Mouse (Mus musculus) heart, embryonic 12.5 days (tissue): ENCODE data around the gene Btd. TPM values are rescaled to one million over a fixed set of nuclear protein-coding genes. Genes with fewer than 3 reads are reported as not detected.

Experiments used
- ATAC-seq: fragments of 200-750 bp; cut with Nextera tagmentation; 2 replicates; pipeline ENCODE4 v1.8.0; 2017; ENCODE audit warnings: moderate TSS enrichment, moderate library complexity; ENCODE audit not compliant: insufficient number of reproducible peaks, low FRiP score
- H3K27ac ChIP-seq: fragments of 300-500 bp; sonication (generic); 2 replicates; pipeline ENCODE4 v1.5.1; 2016; ENCODE audit warnings: mild to moderate bottlenecking, moderate library complexity; ENCODE audit not compliant: poor library complexity, severe bottlenecking
- H3K27me3 ChIP-seq: fragments of 300-500 bp; sonication (generic); replicated peaks from 2 replicates; pipeline ENCODE4 v1.6.1; 2016; ENCODE audit warnings: mild to moderate bottlenecking, moderate library complexity
- H3K36me3 ChIP-seq: fragments of 300-500 bp; sonication (generic); 2 replicates; pipeline ENCODE4 v1.6.1; 2016; ENCODE audit warnings: mild to moderate bottlenecking, moderate library complexity
- H3K4me1 ChIP-seq: fragments of 300-500 bp; sonication (generic); replicated peaks from 2 replicates; pipeline ENCODE4 v1.6.1; 2016; ENCODE audit warnings: mild to moderate bottlenecking
- H3K4me2 ChIP-seq: fragments of 300-500 bp; sonication (generic); 2 replicates; pipeline ENCODE4 v1.6.1; 2016; ENCODE audit warnings: mild to moderate bottlenecking, moderate library complexity
- H3K4me3 ChIP-seq: fragments of 300-500 bp; sonication (generic); 2 replicates; pipeline ENCODE4 v1.5.1; 2016; ENCODE audit warnings: mild to moderate bottlenecking
- H3K9ac ChIP-seq: fragments of 300-500 bp; sonication (generic); 2 replicates; pipeline ENCODE4 v1.6.1; 2016; ENCODE audit warnings: mild to moderate bottlenecking, moderate library complexity
- H3K9me3 ChIP-seq: fragments of 300-500 bp; sonication (generic); replicated peaks from 2 replicates; pipeline ENCODE4 v1.6.1; 2016; ENCODE audit warnings: mild to moderate bottlenecking, moderate library complexity
- WGBS: fragments of 180-500 bp; shearing (Covaris S2); methylation state at CpG from one replicate; pipeline ENCODE4 v1.1.7; 2016; 5-methylcytosine and 5-hydroxymethylcytosine counted together
- polyA plus RNA-seq: library from polyadenylated mRNA; unstranded; fragments of >200 nt; fragmentation: Nextera tagmentation; extraction: Ambion mirVana; gene quantifications from 2 replicates; pipeline ENCODE4 v1.2.1, GENCODE M21; 2016

Btd gene
- polyA plus RNA-seq, 1 experiment from 2014 or later = 23.1 TPM

- 0 out of 2 replicates have a peak overlapping the region, but pooled peaks have one; percentile 11 for H3K4me2 ChIP-seq
- H3K4me3 ChIP-seq = no peak overlapping the region
- peak overlapping the region; percentile 97 for H3K27ac ChIP-seq
- ATAC-seq = 0 out of 2 replicates have a peak, but pooled peaks have one; percentile 15
- H3K9ac ChIP-seq = 0 out of 2 replicates have a peak overlapping the region, but pooled peaks have one; percentile 25
- peaks cover 66% of the 10 kb centered on the region for H3K4me1 ChIP-seq
- no peaks in the 10 kb centered on the region for H3K36me3 ChIP-seq
- H3K9me3 ChIP-seq = no peaks in the 10 kb centered on the region
- 28% methylated on average over 10 of the region's 10 CpGs for WGBS
- H3K27me3 ChIP-seq = no peaks in the 10 kb centered on the region
These were observed 18.8 kb downstream of the Btd start for GRCm38 (mm10) chr14:31659501-31660181.

GRCm38 (mm10) chr14:31660312-31661093, 19.7 kb downstream of the Btd start:
- WGBS = 70% methylated on average over 7 of the region's 7 CpGs
- H3K27ac ChIP-seq = peak overlapping the region; percentile 97
- H3K36me3 ChIP-seq = no peaks in the 10 kb centered on the region
- H3K4me3 ChIP-seq = no peak overlapping the region
- peaks cover 75% of the 10 kb centered on the region for H3K4me1 ChIP-seq
- no peaks in the 10 kb centered on the region for H3K27me3 ChIP-seq
- H3K9me3 ChIP-seq = no peaks in the 10 kb centered on the region
- no peak overlapping the region for H3K4me2 ChIP-seq
- ATAC-seq = no peak
- H3K9ac ChIP-seq = no peak overlapping the region

DNA sequence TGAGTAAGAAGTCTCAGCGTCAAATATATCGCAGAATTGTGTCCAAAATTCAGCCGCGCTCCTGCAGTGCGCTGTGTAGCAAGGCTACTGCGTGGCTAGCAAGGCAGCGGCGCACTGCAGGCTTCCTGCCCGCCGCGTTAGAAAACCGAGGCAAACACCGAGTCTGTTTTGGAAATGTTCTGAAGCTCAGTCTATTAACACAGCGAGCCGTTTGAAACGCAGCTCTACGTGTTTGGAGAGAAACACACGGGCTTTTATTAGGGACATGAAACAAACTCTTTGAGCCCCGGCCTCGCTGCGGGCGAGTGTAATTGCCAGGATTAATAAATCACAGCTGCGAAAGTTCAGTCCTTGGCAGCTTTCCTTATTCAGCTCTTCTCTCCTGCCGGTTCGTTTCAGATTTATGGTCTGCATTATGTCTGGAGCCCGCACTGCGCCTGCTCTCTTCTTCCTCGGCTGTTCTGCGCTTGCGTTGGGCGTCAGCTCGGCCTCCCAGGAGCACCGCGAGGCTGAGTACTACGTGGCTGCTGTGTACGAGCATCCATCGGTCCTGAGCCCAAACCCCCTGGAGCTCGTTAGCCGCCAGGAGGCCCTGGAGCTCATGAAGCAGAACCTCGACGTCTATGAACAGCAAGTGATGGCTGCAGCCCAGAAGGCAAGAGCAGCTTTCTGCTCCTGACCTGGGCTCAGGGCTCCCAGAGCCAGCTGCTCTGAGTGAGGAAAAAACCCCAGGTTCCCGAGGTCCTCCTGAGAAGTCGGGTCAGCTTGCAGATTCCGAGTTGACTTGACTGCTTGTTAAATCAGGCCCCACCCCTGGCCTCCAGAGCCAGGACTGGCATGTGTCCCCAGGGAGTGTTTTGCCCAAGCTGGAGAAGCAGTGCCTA, 21.1 kb downstream of the Btd start:
- peaks cover 75% of the 10 kb centered on the region for H3K4me1 ChIP-seq
- H3K27ac ChIP-seq = peak overlapping the region; percentile 97
- peak overlapping the region; percentile 35 for H3K4me3 ChIP-seq
- H3K4me2 ChIP-seq = peak overlapping the region; percentile 65
- H3K36me3 ChIP-seq = peaks cover 5% of the 10 kb centered on the region
- ATAC-seq = peak; percentile 64
- no peaks in the 10 kb centered on the region for H3K27me3 ChIP-seq
- H3K9me3 ChIP-seq = no peaks in the 10 kb centered on the region
- WGBS = 8% methylated on average over 44 of the region's 44 CpGs
- peak overlapping the region; percentile 67 for H3K9ac ChIP-seq

- Histone ChIP-seq H3K4me1 (peaks cover 70% of the 10 kb centered on the region), H3K27ac (peak overlapping the region; percentile 97), H3K27me3 (no peaks in the 10 kb centered on the region), H3K4me3 (no peak overlapping the region), H3K9me3 (no peaks in the 10 kb centered on the region), H3K36me3 (peaks cover 12% of the 10 kb centered on the region), H3K4me2 (peak overlapping the region; percentile 65), H3K9ac (peak overlapping the region; percentile 67)
- peak; percentile 30 for ATAC-seq
- 22% methylated on average over 9 of the region's 9 CpGs for WGBS
These were observed 21.9 kb downstream of the Btd start for GRCm38 (mm10) chr14:31662555-31663211.

DNA sequence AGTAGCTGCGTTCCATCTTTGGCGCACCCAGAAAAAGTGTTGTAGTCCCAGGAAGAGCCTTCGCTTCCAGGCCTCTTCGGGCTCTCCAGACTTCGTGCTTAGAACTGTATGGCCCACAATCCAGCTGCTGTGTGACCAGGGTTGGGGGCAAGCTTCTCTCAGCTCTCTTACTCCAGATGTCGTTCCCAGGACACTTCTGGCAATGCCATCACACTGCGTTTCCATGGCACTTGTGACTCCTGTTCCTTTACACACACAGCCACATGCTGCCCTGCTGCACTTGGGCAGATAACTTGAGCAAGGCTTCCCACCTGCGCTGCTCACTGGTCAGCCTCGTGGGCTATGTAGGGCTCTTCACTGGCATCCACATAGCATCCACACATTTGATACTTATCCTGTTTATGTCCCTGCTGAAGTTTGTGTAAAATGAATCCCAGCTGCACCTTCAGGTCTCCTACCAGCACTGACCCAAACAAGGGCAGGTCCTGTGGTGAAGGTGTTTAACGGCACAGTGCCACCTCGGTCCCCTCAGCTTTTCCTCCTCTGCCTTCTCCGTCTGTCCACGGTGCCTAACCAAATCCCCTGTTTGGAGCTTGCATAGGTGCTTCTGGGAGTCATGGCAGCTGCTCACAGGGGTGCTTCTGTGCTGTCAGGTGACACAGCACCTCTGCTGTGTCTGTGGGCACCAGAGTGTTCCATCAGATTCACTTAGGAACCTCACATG, 22.7 kb downstream of the Btd start:
- Histone ChIP-seq H3K4me1 (peaks cover 64% of the 10 kb centered on the region), H3K4me3 (no peak overlapping the region), H3K9me3 (no peaks in the 10 kb centered on the region), H3K9ac (peak overlapping the region; percentile 49; the same call in 1 of the 2 replicates), H3K27ac (peak overlapping the region; percentile 97), H3K4me2 (no peak overlapping the region), H3K36me3 (peaks cover 15% of the 10 kb centered on the region), H3K27me3 (no peaks in the 10 kb centered on the region)
- WGBS = 89% methylated on average over 13 of the region's 13 CpGs
- no peak for ATAC-seq

DNA sequence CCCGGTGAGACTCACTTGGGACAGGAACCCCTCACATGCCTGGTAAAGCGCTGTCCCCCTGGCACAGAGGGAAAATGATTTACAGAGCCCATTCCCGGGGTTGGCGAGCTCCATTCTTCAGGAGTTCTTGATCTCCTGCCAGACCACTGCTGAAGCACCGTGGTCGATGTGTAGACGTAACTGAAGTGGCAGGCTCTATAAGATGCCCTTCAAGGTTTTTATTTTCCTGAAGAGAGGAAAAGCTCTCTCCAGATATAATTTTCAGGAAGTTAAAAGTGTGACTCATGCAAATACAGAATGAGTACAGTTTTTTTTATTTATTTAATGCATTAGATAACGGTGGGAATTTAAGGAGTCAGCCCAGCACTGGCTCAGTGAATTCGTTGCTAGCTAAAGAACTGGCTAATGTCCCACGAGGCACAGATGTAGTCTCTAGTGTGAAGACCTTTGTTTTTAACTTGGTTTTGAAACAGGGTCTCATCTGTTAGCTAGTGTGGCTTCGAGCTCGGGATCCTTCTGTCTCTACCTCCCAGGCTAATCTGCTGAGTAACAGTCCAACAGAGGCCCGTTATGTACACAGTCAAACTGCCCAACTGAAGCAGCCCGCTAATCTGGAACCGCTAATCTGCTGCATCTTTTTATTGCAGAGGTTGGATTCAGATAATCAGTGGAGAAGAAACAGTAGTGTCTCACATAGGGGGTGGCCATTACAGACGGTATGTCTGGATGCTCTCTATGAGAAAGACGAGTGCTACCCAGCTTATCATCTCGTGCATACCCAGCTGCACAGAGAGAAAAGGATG, 23.5 kb downstream of the Btd start:
- Histone ChIP-seq H3K9ac (peak overlapping the region; percentile 49; the same call in 1 of the 2 replicates), H3K9me3 (no peaks in the 10 kb centered on the region)
- ATAC-seq = no peak

GRCm38 (mm10) chr14:31664903-31665565, 24.2 kb downstream of the Btd start:
- ATAC-seq = no peak
- H3K27ac ChIP-seq = no peak overlapping the region

More for the DNA sequence above, 23.5 kb downstream of the Btd start:
- WGBS = 60% methylated on average over 18 of the region's 18 CpGs
- H3K27ac ChIP-seq = peak overlapping the region; percentile 97
- H3K4me2 ChIP-seq = no peak overlapping the region
- H3K4me3 ChIP-seq = no peak overlapping the region
- peaks cover 61% of the 10 kb centered on the region for H3K4me1 ChIP-seq
- no peaks in the 10 kb centered on the region for H3K27me3 ChIP-seq
- H3K36me3 ChIP-seq = peaks cover 15% of the 10 kb centered on the region

DNA sequence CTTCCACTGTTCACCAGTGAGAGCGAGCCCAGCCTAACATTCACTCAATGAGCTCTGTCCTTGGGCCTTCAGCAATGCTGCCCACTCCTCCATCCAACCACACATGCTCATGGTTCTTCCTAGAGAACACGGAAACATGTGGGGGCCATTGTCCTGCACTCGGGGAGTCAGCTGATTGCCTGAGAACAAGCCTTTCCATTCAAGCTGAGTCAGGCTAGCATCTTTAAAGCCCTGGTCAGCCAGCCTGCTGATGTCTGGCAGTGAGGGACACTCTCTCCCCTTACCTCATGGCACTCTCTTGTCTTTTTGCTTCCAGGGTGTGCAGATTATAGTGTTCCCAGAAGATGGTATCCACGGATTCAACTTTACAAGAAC, 24.7 kb downstream of the Btd start:
- H3K27me3 ChIP-seq = no peaks in the 10 kb centered on the region
- no peaks in the 10 kb centered on the region for H3K9me3 ChIP-seq
- ATAC-seq = no peak
- H3K4me3 ChIP-seq = no peak overlapping the region
- H3K4me1 ChIP-seq = peaks cover 58% of the 10 kb centered on the region
- no peak overlapping the region for H3K4me2 ChIP-seq
- H3K36me3 ChIP-seq = peaks cover 15% of the 10 kb centered on the region
- no peak overlapping the region for H3K9ac ChIP-seq
- no peak overlapping the region for H3K27ac ChIP-seq
- 86% methylated on average over 4 of the region's 4 CpGs for WGBS

More at GRCm38 (mm10) chr14:31664903-31665565, 24.2 kb downstream of the Btd start:
- no peak overlapping the region for H3K4me2 ChIP-seq
- no peak overlapping the region for H3K4me3 ChIP-seq
- 0 out of 2 replicates have a peak overlapping the region, but pooled peaks have one; percentile 7 for H3K9ac ChIP-seq
- WGBS = 60% methylated on average over 12 of the region's 12 CpGs
- no peaks in the 10 kb centered on the region for H3K9me3 ChIP-seq
- peaks cover 61% of the 10 kb centered on the region for H3K4me1 ChIP-seq
- peaks cover 15% of the 10 kb centered on the region for H3K36me3 ChIP-seq
- H3K27me3 ChIP-seq = no peaks in the 10 kb centered on the region
